Mouse (Mus musculus) C2C12 (cell line): ENCODE measurements around the gene Arhgap28. TPM values are rescaled to one million over a fixed set of nuclear protein-coding genes. Genes with fewer than 3 reads are reported as not detected.

Source experiments
- H3K27me3 ChIP-seq: one replicate; pipeline ENCODE4 v1.6.1; 2011; ENCODE audit not compliant: control insufficient read depth, insufficient read depth, insufficient read length
- H3K36me3 ChIP-seq: one replicate; pipeline ENCODE4 v1.6.1; 2011; ENCODE audit not compliant: control insufficient read depth, insufficient read depth
- H3K4me3 ChIP-seq: one replicate; pipeline ENCODE4 v1.5.1; 2011; ENCODE audit warnings: mild to moderate bottlenecking, control low read depth; ENCODE audit not compliant: poor library complexity, insufficient read depth, severe bottlenecking
- H3K79me2 ChIP-seq: one replicate; pipeline ENCODE4 v1.6.1; 2011; ENCODE audit not compliant: control insufficient read depth, insufficient read depth
- H3K79me3 ChIP-seq: one replicate; pipeline ENCODE4 v1.6.1; 2011; ENCODE audit warnings: low read depth, control low read depth
- H3ac ChIP-seq: one replicate; pipeline ENCODE3; 2011; ENCODE audit warnings: low read depth; ENCODE audit not compliant: control insufficient read depth, insufficient read length
- CEBPB ChIP-seq: IDR thresholded peaks from one replicate; pipeline ENCODE4 v1.6.1; 2011; ENCODE audit warnings: low read depth, mild to moderate bottlenecking, control low read depth, moderate library complexity
- CTCF ChIP-seq: IDR thresholded peaks from one replicate; pipeline ENCODE4 v1.5.1; 2011; ENCODE audit not compliant: control insufficient read depth, insufficient read depth, insufficient read length
- FOSL1 ChIP-seq: IDR thresholded peaks from one replicate; pipeline ENCODE4 v1.8.0; 2011; ENCODE audit warnings: mild to moderate bottlenecking, low read length; ENCODE audit not compliant: poor library complexity, insufficient read depth, severe bottlenecking
- MAX ChIP-seq: IDR thresholded peaks from one replicate; pipeline ENCODE4 v1.6.1; 2011; ENCODE audit warnings: mild to moderate bottlenecking, control low read depth
- MYOD1 ChIP-seq: IDR thresholded peaks from one replicate; pipeline ENCODE4 v1.6.1; 2011; ENCODE audit warnings: low read depth; ENCODE audit not compliant: control insufficient read depth, insufficient read length
- MYOG ChIP-seq: IDR thresholded peaks from one replicate; pipeline ENCODE4 v1.6.1; 2011; ENCODE audit not compliant: control insufficient read depth, insufficient read length; ENCODE audit errors: extremely low read depth
- USF1 ChIP-seq: IDR thresholded peaks from one replicate; pipeline ENCODE4 v1.6.1; 2011; ENCODE audit warnings: low read depth, mild to moderate bottlenecking, control low read depth, moderate library complexity
- polyA plus RNA-seq: library from polyadenylated mRNA; unstranded; fragments of >200 nt; fragmentation: generic; extraction: Trizol; gene quantifications from one replicate; pipeline ENCODE4 v1.2.1, GENCODE M21; 2012; ENCODE audit warnings: missing spikeins

Arhgap28 gene
- polyA plus RNA-seq, 1 experiment = 4.3 TPM

- TF ChIP-seq CTCF = no peak
- no peak for TF ChIP-seq CEBPB
- TF ChIP-seq USF1 = no peak
- TF ChIP-seq MYOG = no peak
- no peak for TF ChIP-seq MYOD1
- Histone ChIP-seq H3K79me3 (no peaks in the 10 kb centered on the region), H3ac (no peak overlapping the region), H3K79me2 (no peaks in the 10 kb centered on the region), H3K36me3 (no peaks in the 10 kb centered on the region), H3K27me3 (no peaks in the 10 kb centered on the region), H3K4me3 (no peak overlapping the region)
Observed at GRCm38 (mm10) chr17:67908537-67908936, 95.4 kb downstream of the Arhgap28 start.

GRCm38 (mm10) chr17:67908137-67908536 lies 95.8 kb downstream of the Arhgap28 start:
- H3K4me3 ChIP-seq = no peak overlapping the region
- no peaks in the 10 kb centered on the region for H3K27me3 ChIP-seq
- TF ChIP-seq FOSL1 = no peak
- no peak for TF ChIP-seq MYOG
- TF ChIP-seq CEBPB = no peak
- TF ChIP-seq CTCF = no peak
- TF ChIP-seq MYOD1 = no peak
- TF ChIP-seq USF1 = no peak
- TF ChIP-seq MAX = no peak
- no peaks in the 10 kb centered on the region for H3K36me3 ChIP-seq
- no peaks in the 10 kb centered on the region for H3K79me2 ChIP-seq
- H3ac ChIP-seq = no peak overlapping the region
- no peaks in the 10 kb centered on the region for H3K79me3 ChIP-seq

GRCm38 (mm10) chr17:67907532-67908054 lies 96.3 kb downstream of the Arhgap28 start:
- TF ChIP-seq MAX (no peak), USF1 (no peak)
- Histone ChIP-seq H3K36me3 (no peaks in the 10 kb centered on the region), H3K27me3 (no peaks in the 10 kb centered on the region), H3K79me2 (no peaks in the 10 kb centered on the region), H3K79me3 (no peaks in the 10 kb centered on the region), H3ac (no peak overlapping the region), H3K4me3 (no peak overlapping the region)

- no peaks in the 10 kb centered on the region for H3K27me3 ChIP-seq
- TF ChIP-seq CEBPB (no peak), MAX (no peak), FOSL1 (no peak), USF1 (no peak), MYOD1 (no peak), MYOG (no peak), CTCF (no peak)
- H3K4me3 ChIP-seq = no peak overlapping the region
- H3K79me2 ChIP-seq = no peaks in the 10 kb centered on the region
- no peaks in the 10 kb centered on the region for H3K36me3 ChIP-seq
- H3ac ChIP-seq = no peak overlapping the region
- no peaks in the 10 kb centered on the region for H3K79me3 ChIP-seq
Observed at GRCm38 (mm10) chr17:67906236-67906635, 97.7 kb downstream of the Arhgap28 start.

GRCm38 (mm10) chr17:67904315-67904944 lies 99.5 kb downstream of the Arhgap28 start:
- H3K27me3 ChIP-seq = no peaks in the 10 kb centered on the region
- no peaks in the 10 kb centered on the region for H3K79me2 ChIP-seq
- no peak overlapping the region for H3ac ChIP-seq
- no peak overlapping the region for H3K4me3 ChIP-seq
- H3K79me3 ChIP-seq = no peaks in the 10 kb centered on the region
- H3K36me3 ChIP-seq = no peaks in the 10 kb centered on the region
- no peak for TF ChIP-seq CEBPB
- TF ChIP-seq MYOG = no peak

- TF ChIP-seq USF1 (no peak), CTCF (no peak), MAX (no peak), CEBPB (no peak), MYOG (no peak), MYOD1 (no peak), FOSL1 (no peak)
Observed at GRCm38 (mm10) chr17:67902847-67903246, 101.1 kb downstream of the Arhgap28 start.

More at GRCm38 (mm10) chr17:67902847-67903246, 101.1 kb downstream of the Arhgap28 start:
- Histone ChIP-seq H3K27me3 (no peaks in the 10 kb centered on the region), H3K36me3 (no peaks in the 10 kb centered on the region), H3K79me3 (no peaks in the 10 kb centered on the region), H3K4me3 (no peak overlapping the region), H3K79me2 (no peaks in the 10 kb centered on the region), H3ac (no peak overlapping the region)
